Mouse (Mus musculus): ENCODE results near the gene Zfp990.
"Not testable (repeated sequence)": the region's sequence is repeated elsewhere in the genome, so short reads cannot be mapped to it uniquely, and the experiment has no call there.

Gene Zfp990

GRCm38 (mm10) chr4:145585078-145585477 is 74.5 kb downstream of the Zfp990 start, which contains the start of gene Gm13212:
Gene Gm13212 (plus strand): TSS chr4:145585166.
- in situ Hi-C loops (cut with MseI, MboI): not testable (repeated sequence)

GRCm38 (mm10) chr4:145586046-145586445 is 75.5 kb downstream of the Zfp990 start:
- in situ Hi-C loops (cut with MseI, MboI): not testable (repeated sequence)

All from mouse trophoblast stem cell (cell line).